Mouse (Mus musculus) neural tube, embryonic 11.5 days (tissue): ENCODE data around the gene Rfxank. TPM values are rescaled to one million over a fixed set of nuclear protein-coding genes. Genes with fewer than 3 reads are reported as not detected.

ENCODE experiments used
- ATAC-seq: fragments of 200-750 bp; cut with Nextera tagmentation; 2 replicates; pipeline ENCODE4 v1.8.0; 2017; ENCODE audit warnings: moderate number of reproducible peaks, mild to moderate bottlenecking, moderate TSS enrichment, moderate library complexity; ENCODE audit not compliant: insufficient read depth, low FRiP score, low TSS enrichment
- DNase-seq: peaks from one replicate; pipeline ENCODE4 v3.0.0-alpha.2; 2015; ENCODE audit warnings: low spot score
- H3K27ac ChIP-seq: fragments of 300-500 bp; sonication (generic); 2 replicates; pipeline ENCODE4 v1.5.1; 2014; ENCODE audit warnings: low read depth, mild to moderate bottlenecking, low read length
- H3K27me3 ChIP-seq: fragments of 300-500 bp; sonication (generic); 2 replicates; pipeline ENCODE4 v1.6.1; 2014; ENCODE audit warnings: mild to moderate bottlenecking, low read length, mixed read lengths; ENCODE audit not compliant: control insufficient read depth, insufficient read depth
- H3K36me3 ChIP-seq: fragments of 300-500 bp; sonication (generic); 2 replicates; pipeline ENCODE4 v1.6.1; 2014; ENCODE audit warnings: mild to moderate bottlenecking, low read length, moderate library complexity, mixed read lengths; ENCODE audit not compliant: control insufficient read depth, insufficient read depth
- H3K4me1 ChIP-seq: fragments of 300-500 bp; sonication (generic); 2 replicates; pipeline ENCODE4 v1.6.1; 2014; ENCODE audit warnings: low read length, mixed read lengths; ENCODE audit not compliant: control insufficient read depth, insufficient read depth
- H3K4me2 ChIP-seq: fragments of 300-500 bp; sonication (generic); 2 replicates; pipeline ENCODE4 v1.6.1; 2014; ENCODE audit warnings: low read depth, mild to moderate bottlenecking, moderate library complexity
- H3K4me3 ChIP-seq: fragments of 300-500 bp; sonication (generic); 2 replicates; pipeline ENCODE4 v1.5.1; 2014; ENCODE audit warnings: low read depth, low read length
- H3K9ac ChIP-seq: fragments of 300-500 bp; sonication (generic); 2 replicates; pipeline ENCODE4 v1.6.1; 2014; ENCODE audit warnings: mild to moderate bottlenecking, low read length
- H3K9me3 ChIP-seq: fragments of 300-500 bp; sonication (generic); 2 replicates; pipeline ENCODE4 v1.6.1; 2016; ENCODE audit warnings: low read length; ENCODE audit not compliant: control insufficient read depth
- WGBS: fragments of 180-500 bp; shearing (Covaris S2); extraction: QIAGEN DNeasy Blood & Tissue Kit; methylation state at CpG from one replicate; pipeline ENCODE4 v1.1.7; 2014; 5-methylcytosine and 5-hydroxymethylcytosine counted together
- polyA plus RNA-seq: library from polyadenylated mRNA; unstranded; fragments of >200 nt; fragmentation: Nextera tagmentation; extraction: Ambion mirVana; gene quantifications from 2 replicates; pipeline ENCODE4 v1.2.1, GENCODE M21; 2014

Rfxank gene
- 13.0 and 13.3 TPM in 2 replicates for polyA plus RNA-seq

GRCm38 (mm10) chr8:70139026-70139857, at the start of gene Rfxank, which contains the start of the genes Borcs8 and Mef2b:
Gene Rfxank, minus strand, starts transcription at chr8:70139154.
Gene Borcs8, plus strand, starts transcription at chr8:70139499.
Gene Mef2b, plus strand, starts transcription at chr8:70139711.
- peak within 1 kb of the TSS; percentile 72 for H3K4me3 ChIP-seq
- under 1% methylated on average over 46 of the region's 46 CpGs for WGBS

GRCm38 (mm10) chr8:70188707-70189106, 49.8 kb upstream of the Rfxank start:
- ATAC-seq = no peak
- H3K27ac ChIP-seq = no peak overlapping the region

More at GRCm38 (mm10) chr8:70139026-70139857, at the start of gene Rfxank, which contains the start of the genes Borcs8 and Mef2b:
- Histone ChIP-seq H3K4me2 (peak within 1 kb of the TSS; percentile 68), H3K9ac (peak within 1 kb of the TSS; percentile 67), H3K9me3 (no peaks in the 10 kb centered on the region), H3K4me1 (peaks cover 12% of the 10 kb centered on the region), H3K27me3 (no peaks in the 10 kb centered on the region), H3K27ac (no peak within 1 kb of the TSS), H3K36me3 (peaks cover 7% of the 10 kb centered on the region)
- ATAC-seq (peak; percentile 94), DNase-seq (peak; percentile 99)

GRCm38 (mm10) chr8:70183194-70183593, 44.2 kb upstream of the Rfxank start:
- H3K9ac ChIP-seq = no peak overlapping the region
- H3K4me2 ChIP-seq = no peak overlapping the region
- H3K4me1 ChIP-seq = no peaks in the 10 kb centered on the region
- peaks cover 6% of the 10 kb centered on the region; the same call in 1 of the 2 replicates for H3K36me3 ChIP-seq
- H3K27ac ChIP-seq = no peak overlapping the region
- H3K27me3 ChIP-seq = no peaks in the 10 kb centered on the region
- DNase-seq = no peak
- WGBS = 86% methylated on average over 4 of the region's 4 CpGs
- no peak overlapping the region for H3K4me3 ChIP-seq
- H3K9me3 ChIP-seq = no peaks in the 10 kb centered on the region
- ATAC-seq = no peak

More at GRCm38 (mm10) chr8:70188707-70189106, 49.8 kb upstream of the Rfxank start:
- no peaks in the 10 kb centered on the region for H3K9me3 ChIP-seq
- 78% methylated on average over 7 of the region's 7 CpGs for WGBS
- no peak overlapping the region for H3K4me2 ChIP-seq
- H3K36me3 ChIP-seq = no peaks in the 10 kb centered on the region
- H3K27me3 ChIP-seq = no peaks in the 10 kb centered on the region
- H3K9ac ChIP-seq = no peak overlapping the region
- no peak for DNase-seq
- no peak overlapping the region for H3K4me3 ChIP-seq
- H3K4me1 ChIP-seq = no peaks in the 10 kb centered on the region

- H3K4me2 ChIP-seq = no peak overlapping the region
- 27% methylated on average over 2 of the region's 2 CpGs for WGBS
- DNase-seq (no peak), ATAC-seq (no peak)
- H3K9ac ChIP-seq = no peak overlapping the region
- peaks cover 7% of the 10 kb centered on the region for H3K36me3 ChIP-seq
- no peak overlapping the region for H3K27ac ChIP-seq
- H3K4me1 ChIP-seq = no peaks in the 10 kb centered on the region
- no peak overlapping the region for H3K4me3 ChIP-seq
- no peaks in the 10 kb centered on the region for H3K9me3 ChIP-seq
- no peaks in the 10 kb centered on the region for H3K27me3 ChIP-seq
Observed at GRCm38 (mm10) chr8:70181903-70182252, 42.9 kb upstream of the Rfxank start.

GRCm38 (mm10) chr8:70181212-70181902, 42.4 kb upstream of the Rfxank start:
- WGBS = 65% methylated on average over 16 of the region's 16 CpGs
- Histone ChIP-seq H3K9ac (no peak overlapping the region), H3K27me3 (no peaks in the 10 kb centered on the region), H3K4me3 (no peak overlapping the region), H3K36me3 (peaks cover 8% of the 10 kb centered on the region), H3K9me3 (no peaks in the 10 kb centered on the region), H3K4me1 (no peaks in the 10 kb centered on the region), H3K4me2 (no peak overlapping the region), H3K27ac (no peak overlapping the region)
- ATAC-seq = 0 out of 2 replicates have a peak, but pooled peaks have one; percentile 27
- DNase-seq = no peak

- Histone ChIP-seq H3K4me2 (no peak overlapping the region), H3K27ac (no peak overlapping the region), H3K4me3 (no peak overlapping the region), H3K27me3 (no peaks in the 10 kb centered on the region), H3K9me3 (no peaks in the 10 kb centered on the region), H3K4me1 (no peaks in the 10 kb centered on the region), H3K9ac (no peak overlapping the region), H3K36me3 (peaks cover 8% of the 10 kb centered on the region)
- no peak for DNase-seq
- ATAC-seq = no peak
- WGBS = 100% methylated on average over 4 of the region's 4 CpGs
Observed at GRCm38 (mm10) chr8:70179082-70179481, 40.1 kb upstream of the Rfxank start.

- H3K27ac ChIP-seq = no peak overlapping the region
- DNase-seq (no peak), ATAC-seq (no peak)
- 86% methylated on average over 2 of the region's 2 CpGs for WGBS
- no peaks in the 10 kb centered on the region for H3K27me3 ChIP-seq
- H3K9me3 ChIP-seq = no peaks in the 10 kb centered on the region
- no peak overlapping the region for H3K9ac ChIP-seq
- H3K4me2 ChIP-seq = no peak overlapping the region
- peaks cover 8% of the 10 kb centered on the region for H3K36me3 ChIP-seq
- H3K4me1 ChIP-seq = no peaks in the 10 kb centered on the region
- H3K4me3 ChIP-seq = no peak overlapping the region
Observed at GRCm38 (mm10) chr8:70178231-70178630, 39.3 kb upstream of the Rfxank start.

GRCm38 (mm10) chr8:70174079-70174478, 35.1 kb upstream of the Rfxank start:
- no peaks in the 10 kb centered on the region for H3K4me1 ChIP-seq
- H3K27me3 ChIP-seq = no peaks in the 10 kb centered on the region
- no peak overlapping the region for H3K9ac ChIP-seq
- no peak overlapping the region for H3K4me2 ChIP-seq
- WGBS = 89% methylated on average over 7 of the region's 7 CpGs
- H3K27ac ChIP-seq = no peak overlapping the region
- DNase-seq = no peak
- no peak overlapping the region for H3K4me3 ChIP-seq
- no peaks in the 10 kb centered on the region for H3K9me3 ChIP-seq
- no peak for ATAC-seq
- peaks cover 4% of the 10 kb centered on the region for H3K36me3 ChIP-seq
